Mouse (Mus musculus) midbrain, embryonic 14.5 days (tissue): Measurements from ENCODE around the gene Tbc1d15. TPM values are rescaled to one million over a fixed set of nuclear protein-coding genes. Genes with fewer than 3 reads are reported as not detected.
"Not testable (repeated sequence)": the region's sequence is repeated elsewhere in the genome, so short reads cannot be mapped to it uniquely, and the experiment has no call there.

Source experiments
- ATAC-seq: fragments of 200-750 bp; cut with Nextera tagmentation; 2 replicates; pipeline ENCODE4 v1.8.0; 2017; ENCODE audit warnings: moderate number of reproducible peaks, moderate library complexity; ENCODE audit not compliant: low FRiP score, low TSS enrichment
- DNase-seq: peaks from one replicate; pipeline ENCODE4 v3.0.0-alpha.2; 2015
- H3K27ac ChIP-seq: fragments of 300-500 bp; sonication (generic); replicated peaks from 2 replicates; pipeline ENCODE4 v1.5.1; 2014; ENCODE audit warnings: mild to moderate bottlenecking, low read depth, low read length, moderate library complexity
- H3K27me3 ChIP-seq: fragments of 300-500 bp; sonication (generic); 2 replicates; pipeline ENCODE4 v1.6.1; 2014; ENCODE audit warnings: low read length, control low read depth, mixed read lengths; ENCODE audit not compliant: control insufficient read depth, insufficient read depth
- H3K36me3 ChIP-seq: fragments of 300-500 bp; sonication (generic); 2 replicates; pipeline ENCODE4 v1.6.1; 2014; ENCODE audit warnings: low read length, control low read depth; ENCODE audit not compliant: control insufficient read depth, insufficient read depth
- H3K4me1 ChIP-seq: fragments of 300-500 bp; sonication (generic); 2 replicates; pipeline ENCODE4 v1.6.1; 2014; ENCODE audit warnings: mild to moderate bottlenecking, antibody characterized with exemption, low read length, control low read depth; ENCODE audit not compliant: control insufficient read depth, insufficient read depth
- H3K4me2 ChIP-seq: fragments of 300-500 bp; sonication (generic); 2 replicates; pipeline ENCODE4 v1.6.1; 2014; ENCODE audit warnings: mild to moderate bottlenecking, low read length, moderate library complexity
- H3K4me3 ChIP-seq: fragments of 300-500 bp; sonication (generic); replicated peaks from 2 replicates; pipeline ENCODE4 v1.5.1; 2014; ENCODE audit warnings: low read depth, low read length
- H3K9ac ChIP-seq: fragments of 300-500 bp; sonication (generic); replicated peaks from 2 replicates; pipeline ENCODE4 v1.6.1; 2014; ENCODE audit warnings: mild to moderate bottlenecking, low read length, moderate library complexity
- H3K9me3 ChIP-seq: fragments of 300-500 bp; sonication (generic); 2 replicates; pipeline ENCODE4 v1.6.1; 2016; ENCODE audit warnings: low read length, control low read depth, mixed read lengths; ENCODE audit not compliant: control insufficient read depth
- WGBS: fragments of 180-500 bp; shearing (Covaris S2); extraction: QIAGEN DNeasy Blood & Tissue Kit; methylation state at CpG from one replicate; pipeline ENCODE4 v1.1.7; 2014; 5-methylcytosine and 5-hydroxymethylcytosine counted together
- polyA plus RNA-seq: library from polyadenylated mRNA; unstranded; fragments of >200 nt; fragmentation: Nextera tagmentation; extraction: Ambion mirVana; gene quantifications from 2 replicates; pipeline ENCODE4 v1.2.1, GENCODE M21; 2014

The Tbc1d15 gene
- polyA plus RNA-seq, 1 experiment from 2014 or later = 49.4 TPM

DNA sequence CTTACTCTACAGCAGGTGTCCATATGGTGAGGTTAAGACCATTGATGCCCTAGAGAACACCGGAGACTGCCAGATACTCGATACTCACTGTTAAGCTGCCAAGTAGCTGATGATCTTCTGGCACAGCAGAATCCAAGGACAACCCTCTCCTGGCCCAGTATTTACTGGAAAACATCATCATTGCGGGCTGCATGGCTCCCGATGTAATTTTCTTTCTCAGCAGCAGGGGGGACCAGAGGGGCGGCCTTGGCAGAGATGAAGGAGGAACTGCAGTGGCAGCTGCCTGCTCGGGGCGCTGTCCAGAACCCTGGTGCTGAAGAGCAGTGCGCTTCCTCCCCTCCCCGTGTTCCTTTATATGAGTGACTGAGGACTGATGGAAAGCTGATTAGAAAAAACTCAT, 66.6 kb downstream of the Tbc1d15 start, which contains the start of gene Tph2:
Tph2 (minus strand) TSS at position 326 of the 400 bp plus-strand sequence.
- Histone ChIP-seq H3K9me3 (no peaks in the 10 kb centered on the region), H3K27me3 (no peaks in the 10 kb centered on the region), H3K27ac (no peak within 1 kb of the TSS), H3K4me3 (no peak within 1 kb of the TSS), H3K36me3 (no peaks in the 10 kb centered on the region), H3K4me1 (no peaks in the 10 kb centered on the region; the same call in 1 of the 2 replicates), H3K9ac (no peak within 1 kb of the TSS), H3K4me2 (peak within 1 kb of the TSS; percentile 31)
- WGBS = 6% methylated on average over 9 of the region's 9 CpGs
- DNase-seq (peak; percentile 79), ATAC-seq (peak; percentile 53; the same call in 1 of the 2 replicates)

DNA sequence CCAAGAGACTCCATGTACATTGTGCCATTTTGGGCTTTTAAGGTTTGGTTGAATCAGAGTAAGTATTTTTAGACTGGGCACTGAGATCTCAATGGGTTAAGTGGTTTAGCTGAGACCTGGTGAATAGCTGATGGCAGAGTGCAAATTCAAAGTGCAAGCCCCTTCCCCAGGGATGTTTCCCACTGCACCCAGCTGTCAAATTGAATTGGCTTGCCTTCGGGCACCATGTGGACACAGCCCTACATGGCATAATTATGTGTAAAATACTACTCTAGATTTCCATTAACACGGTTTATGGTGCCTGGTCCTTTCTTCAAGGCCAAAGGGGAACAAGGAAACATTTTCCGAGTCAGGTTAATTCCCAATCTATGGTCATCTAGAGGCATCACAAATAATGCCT, 70.2 kb downstream of the Tbc1d15 start:
- no peaks in the 10 kb centered on the region; the same call in 1 of the 2 replicates for H3K4me1 ChIP-seq
- no peaks in the 10 kb centered on the region for H3K36me3 ChIP-seq
- DNase-seq = peak; percentile 71
- no peak overlapping the region for H3K4me2 ChIP-seq
- no peaks in the 10 kb centered on the region for H3K27me3 ChIP-seq
- ATAC-seq = peak; percentile 63; the same call in 1 of the 2 replicates
- no peak overlapping the region for H3K27ac ChIP-seq
- H3K9me3 ChIP-seq = no peaks in the 10 kb centered on the region
- H3K4me3 ChIP-seq = no peak overlapping the region
- no peak overlapping the region for H3K9ac ChIP-seq
- WGBS = 32% methylated on average over 3 of the region's 3 CpGs

DNA sequence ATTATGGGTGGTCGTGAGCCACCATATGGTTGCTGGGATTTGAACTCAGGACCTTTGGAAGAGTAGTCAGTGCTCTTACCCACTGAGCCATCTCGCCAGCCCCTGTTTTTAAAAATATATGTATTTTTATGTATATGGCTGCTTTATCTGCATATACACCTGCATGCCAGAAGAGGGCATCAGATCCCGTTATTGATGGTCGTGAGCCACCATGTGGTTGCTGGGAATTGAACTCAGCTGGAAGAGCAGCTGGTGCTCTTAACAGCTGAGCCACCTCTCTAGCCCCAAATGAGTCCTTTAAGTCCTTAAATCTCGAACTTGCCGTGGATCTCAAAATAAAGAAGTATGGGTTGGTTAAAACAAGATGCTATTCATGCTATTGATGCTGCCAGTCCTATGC, 73.2 kb downstream of the Tbc1d15 start:
- DNase-seq, H3K27me3 ChIP-seq, H3K9me3 ChIP-seq, H3K36me3 ChIP-seq, H3K4me3 ChIP-seq, ATAC-seq, H3K9ac ChIP-seq, H3K4me2 ChIP-seq, H3K27ac ChIP-seq, H3K4me1 ChIP-seq: not testable (repeated sequence)
- 70% methylated on average over 6 of the region's 6 CpGs for WGBS

GRCm38 (mm10) chr10:115175591-115175991, 75.7 kb downstream of the Tbc1d15 start:
- no peak for ATAC-seq
- no peaks in the 10 kb centered on the region for H3K4me1 ChIP-seq
- no peak overlapping the region for H3K9ac ChIP-seq
- no peak overlapping the region for H3K4me3 ChIP-seq
- H3K36me3 ChIP-seq = no peaks in the 10 kb centered on the region
- no peaks in the 10 kb centered on the region for H3K9me3 ChIP-seq
- no peak for DNase-seq
- no peak overlapping the region for H3K4me2 ChIP-seq
- WGBS = 60% methylated on average over 12 of the region's 12 CpGs
- no peaks in the 10 kb centered on the region for H3K27me3 ChIP-seq
- H3K27ac ChIP-seq = no peak overlapping the region

DNA sequence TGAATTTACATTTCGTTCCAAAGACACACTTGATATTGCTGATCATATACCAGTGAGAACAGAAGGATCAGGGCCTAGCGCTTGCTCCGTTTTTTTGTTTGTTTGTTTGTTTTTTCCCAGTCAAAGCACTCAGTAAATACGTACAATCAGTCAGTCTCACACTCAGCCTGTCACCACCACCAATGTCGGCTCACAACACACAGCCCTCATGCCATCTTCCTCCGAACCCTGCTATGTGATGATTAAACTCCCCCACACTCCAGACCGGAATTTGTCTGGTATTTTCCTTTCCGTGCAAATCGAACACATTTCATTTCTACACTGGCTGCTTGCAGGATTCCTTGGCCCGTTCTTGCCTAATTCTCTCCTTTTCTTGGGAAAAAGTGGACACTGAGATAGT, 77.9 kb downstream of the Tbc1d15 start:
- Histone ChIP-seq H3K4me3 (no peak overlapping the region), H3K27me3 (no peaks in the 10 kb centered on the region), H3K4me2 (no peak overlapping the region), H3K36me3 (no peaks in the 10 kb centered on the region), H3K9ac (no peak overlapping the region), H3K9me3 (no peaks in the 10 kb centered on the region), H3K27ac (no peak overlapping the region), H3K4me1 (0 out of 2 replicates have a peak, but pooled peaks cover 5% of the 10 kb centered on the region)
- no peak for ATAC-seq
- DNase-seq = no peak
- 88% methylated on average over 10 of the region's 10 CpGs for WGBS

DNA sequence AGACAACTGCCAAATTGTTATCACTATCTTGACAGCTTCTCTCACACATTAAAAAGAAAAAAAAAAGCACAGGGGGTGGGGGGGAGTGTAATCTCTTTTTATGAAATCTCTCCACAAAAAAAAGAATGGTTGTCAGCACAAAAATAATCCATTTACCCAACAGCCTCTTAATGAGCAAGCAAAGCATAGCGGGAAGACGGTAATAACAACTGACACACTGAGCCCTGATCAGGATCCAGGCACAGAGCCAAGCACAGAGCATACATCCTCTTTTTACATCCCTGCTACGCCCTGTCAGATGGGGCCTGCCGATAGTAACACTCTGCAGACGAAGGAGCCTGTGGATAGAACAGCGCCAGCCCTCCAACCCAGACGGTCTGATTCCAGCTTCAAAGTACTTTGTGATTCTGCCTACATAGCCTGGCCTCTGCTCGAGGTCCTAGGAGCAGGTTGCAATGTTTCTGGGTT, 79.9 kb downstream of the Tbc1d15 start:
- 0 out of 2 replicates have a peak, but pooled peaks cover 5% of the 10 kb centered on the region for H3K4me1 ChIP-seq
- no peaks in the 10 kb centered on the region for H3K36me3 ChIP-seq
- H3K4me3 ChIP-seq = no peak overlapping the region
- WGBS = 39% methylated on average over 8 of the region's 8 CpGs
- no peaks in the 10 kb centered on the region for H3K9me3 ChIP-seq
- no peak overlapping the region for H3K4me2 ChIP-seq
- no peaks in the 10 kb centered on the region for H3K27me3 ChIP-seq
- no peak overlapping the region for H3K9ac ChIP-seq
- no peak overlapping the region for H3K27ac ChIP-seq
- DNase-seq (peak; percentile 72), ATAC-seq (peak; percentile 67)

- DNase-seq (no peak), ATAC-seq (no peak)
Measured at GRCm38 (mm10) chr10:115170496-115171350, 80.5 kb downstream of the Tbc1d15 start.

GRCm38 (mm10) chr10:115169410-115169809, 81.9 kb downstream of the Tbc1d15 start:
- H3K27me3 ChIP-seq = no peaks in the 10 kb centered on the region
- H3K4me2 ChIP-seq = no peak overlapping the region; the same call in 1 of the 2 replicates
- H3K36me3 ChIP-seq = no peaks in the 10 kb centered on the region
- H3K4me1 ChIP-seq = 0 out of 2 replicates have a peak, but pooled peaks cover 5% of the 10 kb centered on the region
- DNase-seq (no peak), ATAC-seq (peak; percentile 18; the same call in 1 of the 2 replicates)
- H3K4me3 ChIP-seq = no peak overlapping the region
- H3K9me3 ChIP-seq = no peaks in the 10 kb centered on the region
- WGBS = 26% methylated on average over 9 of the region's 9 CpGs
- no peak overlapping the region for H3K9ac ChIP-seq
- no peak overlapping the region for H3K27ac ChIP-seq

More at GRCm38 (mm10) chr10:115170496-115171350, 80.5 kb downstream of the Tbc1d15 start:
- no peak overlapping the region for H3K9ac ChIP-seq
- no peaks in the 10 kb centered on the region for H3K36me3 ChIP-seq
- H3K9me3 ChIP-seq = no peaks in the 10 kb centered on the region
- WGBS = 83% methylated on average over 7 of the region's 7 CpGs
- no peak overlapping the region for H3K4me2 ChIP-seq
- no peaks in the 10 kb centered on the region for H3K27me3 ChIP-seq
- no peak overlapping the region for H3K4me3 ChIP-seq
- H3K4me1 ChIP-seq = 0 out of 2 replicates have a peak, but pooled peaks cover 5% of the 10 kb centered on the region
- no peak overlapping the region for H3K27ac ChIP-seq
